Mouse (Mus musculus): ENCODE data around the gene Dpf1. TPM values are rescaled to one million over a fixed set of nuclear protein-coding genes. Genes with fewer than 3 reads are reported as not detected.

The Dpf1 gene
- polyA plus RNA-seq, 1 experiment from 2014 or later: 160 TPM

- Histone ChIP-seq H3K4me1 (replicated peaks; ENCODE audit: control insufficient read depth, insufficient read depth, low read length) (peaks cover 21% of the 10 kb centered on the region), H3K27ac (no peak overlapping the region), H3K27me3 (ENCODE audit: control insufficient read depth, insufficient read depth, low read length) (peaks cover 33% of the 10 kb centered on the region), H3K4me3 (replicated peaks; ENCODE audit: low read length) (no peak overlapping the region), H3K4me2 (replicated peaks) (no peak overlapping the region), H3K9ac (no peak overlapping the region), H3K36me3 (replicated peaks; ENCODE audit: control insufficient read depth, insufficient read depth) (no peaks in the 10 kb centered on the region), H3K9me3 (ENCODE audit: control insufficient read depth, low read length) (no peaks in the 10 kb centered on the region)
- no peak for DNase-seq (ENCODE audit: low spot score)
- ATAC-seq (ENCODE audit: low FRiP score): no peak
- 97% methylated on average over 6 of the region's 6 CpGs for WGBS
These were observed 19.2 kb upstream of the Dpf1 start for GRCm38 (mm10) chr7:29284523-29284922.

- no peak overlapping the region for H3K4me2 ChIP-seq (replicated peaks)
- H3K27me3 ChIP-seq (ENCODE audit: control insufficient read depth, insufficient read depth, low read length): peaks cover 5% of the 10 kb centered on the region
- H3K27ac ChIP-seq: no peak overlapping the region
- no peaks in the 10 kb centered on the region for H3K36me3 ChIP-seq (replicated peaks; ENCODE audit: control insufficient read depth, insufficient read depth)
- DNase-seq (ENCODE audit: low spot score) (no peak), ATAC-seq (ENCODE audit: low FRiP score) (no peak)
- peaks cover 12% of the 10 kb centered on the region; the same call in 1 of the 2 replicates for H3K4me1 ChIP-seq (replicated peaks; ENCODE audit: control insufficient read depth, insufficient read depth, low read length)
- 83% methylated on average over 7 of the region's 7 CpGs for WGBS
- H3K9me3 ChIP-seq (ENCODE audit: control insufficient read depth, low read length): no peaks in the 10 kb centered on the region
- H3K4me3 ChIP-seq (replicated peaks; ENCODE audit: low read length): no peak overlapping the region
- H3K9ac ChIP-seq: no peak overlapping the region
These were observed 16.3 kb upstream of the Dpf1 start for GRCm38 (mm10) chr7:29287481-29287880.

DNA sequence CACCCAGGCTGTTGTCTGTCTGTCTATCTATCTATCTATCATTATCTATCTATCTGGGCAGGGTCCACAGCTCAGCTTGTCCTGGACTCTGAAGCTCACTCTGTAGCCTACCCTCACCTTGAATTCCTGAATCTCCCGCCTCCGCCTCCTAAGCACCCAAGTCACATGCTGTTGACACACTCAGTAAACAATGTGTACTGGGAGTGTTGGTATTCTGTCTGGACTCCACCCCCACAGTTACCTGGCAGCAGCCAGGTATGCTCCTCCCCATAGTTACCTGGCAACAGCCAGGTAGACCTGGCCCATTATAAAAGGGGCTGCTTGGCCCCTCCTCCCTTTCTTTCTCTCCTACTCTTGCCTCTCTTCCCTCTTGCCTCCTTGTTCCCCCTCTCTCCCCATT is 15.7 kb upstream of the Dpf1 start:
- no peak overlapping the region for H3K4me2 ChIP-seq (replicated peaks)
- no peak overlapping the region for H3K9ac ChIP-seq
- no peak overlapping the region for H3K4me3 ChIP-seq (replicated peaks; ENCODE audit: low read length)
- DNase-seq (ENCODE audit: low spot score) (no peak), ATAC-seq (ENCODE audit: low FRiP score) (no peak)
- no peak overlapping the region for H3K27ac ChIP-seq
- no peaks in the 10 kb centered on the region for H3K36me3 ChIP-seq (replicated peaks; ENCODE audit: control insufficient read depth, insufficient read depth)
- peaks cover 14% of the 10 kb centered on the region; the same call in 1 of the 2 replicates for H3K4me1 ChIP-seq (replicated peaks; ENCODE audit: control insufficient read depth, insufficient read depth, low read length)
- H3K27me3 ChIP-seq (ENCODE audit: control insufficient read depth, insufficient read depth, low read length): no peaks in the 10 kb centered on the region
- 83% methylated on average over 2 of the region's 2 CpGs for WGBS
- no peaks in the 10 kb centered on the region for H3K9me3 ChIP-seq (ENCODE audit: control insufficient read depth, low read length)

DNA sequence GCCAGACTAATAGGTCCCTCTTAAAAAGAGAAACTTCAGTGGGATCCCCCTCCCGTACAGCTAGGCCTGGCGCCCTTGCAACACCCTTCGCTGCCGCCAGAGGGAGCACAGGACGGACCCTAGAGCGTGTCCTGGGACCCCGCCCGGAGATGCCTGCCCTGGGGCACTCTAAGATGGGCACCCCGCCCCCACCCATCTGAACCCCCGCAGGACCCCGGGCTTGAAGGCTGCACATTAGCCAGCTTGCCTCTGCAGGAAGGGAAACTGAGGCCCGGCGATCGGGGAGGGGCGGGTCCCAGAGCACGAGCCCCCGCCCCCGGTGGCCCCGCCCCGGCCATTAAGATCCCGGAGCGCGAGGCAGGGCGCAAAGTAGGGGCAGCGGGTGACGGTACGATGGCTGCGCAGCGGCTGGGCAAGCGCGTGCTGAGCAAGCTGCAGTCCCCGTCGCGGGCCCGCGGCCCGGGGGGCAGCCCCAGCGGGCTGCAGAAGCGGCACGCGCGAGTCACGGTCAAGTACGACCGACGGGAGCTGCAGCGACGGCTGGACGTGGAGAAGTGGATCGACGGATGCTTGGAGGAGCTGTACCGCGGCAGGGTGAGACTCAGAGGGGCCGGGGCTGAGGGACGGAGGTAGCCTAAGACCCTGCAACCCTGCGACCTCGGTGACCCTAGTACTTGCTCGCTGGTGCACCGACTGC is 14.7 kb upstream of the Dpf1 start, which contains the start of gene Ppp1r14a:
Gene Ppp1r14a, plus strand, starts transcription at position 367 of the 697 bp plus-strand sequence.
- peaks cover 16% of the 10 kb centered on the region; the same call in 1 of the 2 replicates for H3K4me1 ChIP-seq (replicated peaks; ENCODE audit: control insufficient read depth, insufficient read depth, low read length)
- no peaks in the 10 kb centered on the region for H3K36me3 ChIP-seq (replicated peaks; ENCODE audit: control insufficient read depth, insufficient read depth)
- no peaks in the 10 kb centered on the region for H3K9me3 ChIP-seq (ENCODE audit: control insufficient read depth, low read length)
- peak within 1 kb of the TSS; percentile 49 for H3K4me3 ChIP-seq (replicated peaks; ENCODE audit: low read length)
- H3K9ac ChIP-seq: peak within 1 kb of the TSS; percentile 58
- no peak for ATAC-seq (ENCODE audit: low FRiP score)
- no peak within 1 kb of the TSS for H3K27ac ChIP-seq
- under 1% methylated on average over 58 of the region's 59 CpGs for WGBS
- peak; percentile 71 for DNase-seq (ENCODE audit: low spot score)
- H3K27me3 ChIP-seq (ENCODE audit: control insufficient read depth, insufficient read depth, low read length): no peaks in the 10 kb centered on the region
- peak within 1 kb of the TSS; percentile 91 for H3K4me2 ChIP-seq (replicated peaks)

- ATAC-seq (ENCODE audit: low FRiP score) (no peak), DNase-seq (ENCODE audit: low spot score) (no peak)
- Histone ChIP-seq H3K4me1 (replicated peaks; ENCODE audit: control insufficient read depth, insufficient read depth, low read length) (peaks cover 16% of the 10 kb centered on the region; the same call in 1 of the 2 replicates), H3K27ac (no peak overlapping the region), H3K4me3 (replicated peaks; ENCODE audit: low read length) (peak overlapping the region; percentile 49; the same call in 1 of the 2 replicates), H3K9ac (no peak overlapping the region), H3K36me3 (replicated peaks; ENCODE audit: control insufficient read depth, insufficient read depth) (no peaks in the 10 kb centered on the region), H3K27me3 (ENCODE audit: control insufficient read depth, insufficient read depth, low read length) (no peaks in the 10 kb centered on the region), H3K4me2 (replicated peaks) (peak overlapping the region; percentile 91), H3K9me3 (ENCODE audit: control insufficient read depth, low read length) (no peaks in the 10 kb centered on the region)
- WGBS: 77% methylated on average over 6 of the region's 6 CpGs
These were observed 13.9 kb upstream of the Dpf1 start for GRCm38 (mm10) chr7:29289856-29290255.

DNA sequence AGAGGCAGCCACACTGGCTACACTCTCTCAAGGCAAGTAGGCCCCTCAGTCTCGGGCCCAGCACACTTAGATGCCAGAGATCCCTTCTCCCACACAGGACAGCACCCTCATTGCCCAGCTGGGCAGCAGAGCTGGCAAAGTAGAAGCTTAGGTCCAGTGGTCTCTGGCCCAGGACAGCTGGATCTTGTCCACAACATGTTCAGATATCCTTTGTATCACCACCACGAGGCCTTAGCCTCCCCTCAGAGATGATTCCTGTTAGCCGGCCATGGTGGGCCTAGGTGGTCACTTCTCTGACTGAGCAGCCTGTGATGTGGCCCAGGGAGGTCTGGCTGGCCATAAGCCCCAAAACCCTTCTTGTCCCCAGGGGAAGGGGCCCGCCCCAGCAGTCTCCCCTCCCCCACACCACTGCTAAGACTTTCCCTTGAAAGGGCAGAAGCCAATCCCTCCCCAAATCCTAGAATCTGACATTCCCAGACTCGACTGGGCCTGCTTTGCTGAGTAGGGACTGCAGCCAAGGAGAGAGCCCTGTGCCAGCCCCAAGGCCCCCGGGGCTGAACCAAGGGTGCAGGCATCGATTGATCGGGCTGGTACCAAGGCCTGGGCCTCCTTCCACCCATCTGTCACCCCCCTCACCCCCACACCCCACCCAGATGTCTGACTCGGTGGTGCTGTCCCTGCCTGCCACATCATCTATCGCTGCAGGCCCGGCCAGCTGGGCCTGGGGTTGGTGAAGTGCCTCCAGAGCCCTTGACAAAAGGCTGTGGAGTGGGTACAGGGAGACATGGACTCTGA is 12.9 kb upstream of the Dpf1 start:
- Histone ChIP-seq H3K27ac (no peak overlapping the region), H3K4me2 (replicated peaks) (no peak overlapping the region), H3K27me3 (ENCODE audit: control insufficient read depth, insufficient read depth, low read length) (no peaks in the 10 kb centered on the region), H3K4me1 (replicated peaks; ENCODE audit: control insufficient read depth, insufficient read depth, low read length) (peaks cover 16% of the 10 kb centered on the region; the same call in 1 of the 2 replicates), H3K9ac (no peak overlapping the region), H3K36me3 (replicated peaks; ENCODE audit: control insufficient read depth, insufficient read depth) (no peaks in the 10 kb centered on the region), H3K9me3 (ENCODE audit: control insufficient read depth, low read length) (no peaks in the 10 kb centered on the region), H3K4me3 (replicated peaks; ENCODE audit: low read length) (no peak overlapping the region)
- DNase-seq (ENCODE audit: low spot score) (no peak), ATAC-seq (ENCODE audit: low FRiP score) (no peak)
- WGBS: 32% methylated on average over 11 of the region's 11 CpGs

DNA sequence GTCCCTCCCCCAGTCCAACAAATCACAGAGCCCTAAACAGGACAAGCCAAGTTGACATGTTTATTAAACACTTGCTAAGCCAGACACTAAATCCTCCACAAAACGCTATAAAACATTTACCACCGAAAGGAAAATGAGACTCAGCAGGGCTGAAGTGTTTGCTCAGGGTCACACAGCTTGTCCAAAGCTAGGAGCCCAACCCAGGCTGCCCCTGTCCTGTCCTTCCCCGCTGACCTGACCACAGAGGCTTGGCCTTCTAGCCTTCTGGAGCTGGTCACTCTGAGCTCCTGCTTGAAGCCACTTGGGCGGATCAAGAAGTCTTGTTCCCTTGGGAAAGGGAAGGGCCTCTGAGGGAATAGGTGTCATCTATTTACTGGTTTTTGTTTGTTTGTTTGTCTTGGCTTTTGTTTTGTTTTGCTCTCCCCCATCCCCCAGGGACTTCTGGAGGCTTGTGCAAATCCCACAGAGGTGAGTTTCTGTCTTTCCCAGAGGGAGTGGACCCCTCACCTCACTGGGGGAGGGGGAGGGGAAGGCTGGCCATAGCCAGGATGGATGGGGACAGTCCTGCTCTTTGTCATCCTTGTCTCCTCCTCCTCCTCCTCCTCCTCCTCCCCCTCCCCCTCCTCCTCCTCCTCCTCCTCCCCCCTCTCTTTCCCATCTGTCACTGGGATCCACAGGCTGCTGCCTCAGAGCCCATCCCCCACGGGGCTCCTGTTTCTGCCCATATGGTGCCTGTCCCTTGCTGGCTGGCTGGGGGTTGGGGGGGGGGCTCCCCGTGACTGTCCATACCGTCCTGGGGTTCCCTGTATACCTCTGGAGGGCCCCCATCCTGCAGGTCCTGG is 11.9 kb upstream of the Dpf1 start:
- H3K9me3 ChIP-seq (ENCODE audit: control insufficient read depth, low read length): no peaks in the 10 kb centered on the region
- H3K4me2 ChIP-seq (replicated peaks): no peak overlapping the region
- H3K27ac ChIP-seq: 0 out of 2 replicates have a peak overlapping the region, but pooled peaks have one; percentile 46
- peaks cover 16% of the 10 kb centered on the region; the same call in 1 of the 2 replicates for H3K4me1 ChIP-seq (replicated peaks; ENCODE audit: control insufficient read depth, insufficient read depth, low read length)
- no peaks in the 10 kb centered on the region for H3K27me3 ChIP-seq (ENCODE audit: control insufficient read depth, insufficient read depth, low read length)
- ATAC-seq (ENCODE audit: low FRiP score) (peak; percentile 39; the same call in 1 of the 2 replicates), DNase-seq (ENCODE audit: low spot score) (no peak)
- H3K4me3 ChIP-seq (replicated peaks; ENCODE audit: low read length): no peak overlapping the region
- H3K9ac ChIP-seq: no peak overlapping the region
- WGBS: 27% methylated on average over 6 of the region's 7 CpGs
- no peaks in the 10 kb centered on the region for H3K36me3 ChIP-seq (replicated peaks; ENCODE audit: control insufficient read depth, insufficient read depth)

- H3K9ac ChIP-seq: no peak overlapping the region
- ATAC-seq (ENCODE audit: low FRiP score): no peak
- no peaks in the 10 kb centered on the region for H3K9me3 ChIP-seq (ENCODE audit: control insufficient read depth, low read length)
- no peak overlapping the region for H3K4me3 ChIP-seq (replicated peaks; ENCODE audit: low read length)
- H3K27ac ChIP-seq: peak overlapping the region; percentile 54
- H3K36me3 ChIP-seq (replicated peaks; ENCODE audit: control insufficient read depth, insufficient read depth): no peaks in the 10 kb centered on the region
- no peak overlapping the region for H3K4me2 ChIP-seq (replicated peaks)
- DNase-seq (ENCODE audit: low spot score): no peak
- H3K27me3 ChIP-seq (ENCODE audit: control insufficient read depth, insufficient read depth, low read length): no peaks in the 10 kb centered on the region
- peaks cover 16% of the 10 kb centered on the region; the same call in 1 of the 2 replicates for H3K4me1 ChIP-seq (replicated peaks; ENCODE audit: control insufficient read depth, insufficient read depth, low read length)
- WGBS: 23% methylated on average over 8 of the region's 8 CpGs
These were observed 11.2 kb upstream of the Dpf1 start for GRCm38 (mm10) chr7:29292458-29293098.
